Mouse (Mus musculus) liver, embryonic 14.5 days (tissue): ENCODE measurements around the gene 1700122O11Rik. TPM values are rescaled to one million over a fixed set of nuclear protein-coding genes. Genes with fewer than 3 reads are reported as not detected.
A peak's percentile ranks its signal among the peaks of the same experiment; 100 is the strongest.

Experiments
- ATAC-seq: fragments of 200-750 bp; cut with Nextera tagmentation; 2 replicates; pipeline ENCODE4 v1.8.0; 2017; ENCODE audit warnings: moderate number of reproducible peaks, mild to moderate bottlenecking, moderate library complexity; ENCODE audit not compliant: insufficient read depth
- DNase-seq, 3 experiments: peaks; one replicate each; pipeline ENCODE4 v3.0.0-alpha.2; 2012 to 2013; ENCODE audit warnings: low read depth in 3 of 3, low spot score in 3 of 3
- H3K27ac ChIP-seq: fragments of 300-500 bp; sonication (generic); 2 replicates; pipeline ENCODE4 v1.5.1; 2014; ENCODE audit warnings: moderate library complexity, mild to moderate bottlenecking, control low read depth, inconsistent platforms
- H3K27me3 ChIP-seq: fragments of 300-500 bp; sonication (generic); 2 replicates; pipeline ENCODE4 v1.6.1; 2014; ENCODE audit warnings: mild to moderate bottlenecking, low read length, moderate library complexity; ENCODE audit not compliant: control insufficient read depth, insufficient read depth
- H3K36me3 ChIP-seq: fragments of 300-500 bp; sonication (generic); replicated peaks from 2 replicates; pipeline ENCODE4 v1.6.1; 2014; ENCODE audit warnings: low read depth; ENCODE audit not compliant: control insufficient read depth, insufficient read depth
- H3K4me1 ChIP-seq, 2 experiments: fragments of 200-500 bp in 1 of 2; fragments of 300-500 bp in 1 of 2; sonication (generic) in 1 of 2; replicated peaks; 2 replicates each; pipeline ENCODE4 v1.6.1; 2012 to 2014; ENCODE audit warnings: antibody characterized with exemption in 1 of 2, inconsistent platforms in 1 of 2, low read length in 1 of 2; ENCODE audit not compliant: control insufficient read depth in 2 of 2, insufficient read depth in 2 of 2
- H3K4me2 ChIP-seq: fragments of 300-500 bp; sonication (generic); 2 replicates; pipeline ENCODE4 v1.6.1; 2014; ENCODE audit warnings: low read depth, mild to moderate bottlenecking, control low read depth, moderate library complexity
- H3K4me3 ChIP-seq, 2 experiments: fragments of 200-500 bp in 1 of 2; fragments of 300-500 bp in 1 of 2; sonication (generic) in 1 of 2; 2 replicates each; pipeline ENCODE4 v1.5.1; 2012 to 2014; ENCODE audit warnings: low read depth in 2 of 2, low read length in 2 of 2, mild to moderate bottlenecking in 2 of 2, control low read depth in 1 of 2, inconsistent platforms in 1 of 2, moderate library complexity in 1 of 2; ENCODE audit not compliant: insufficient read depth in 1 of 2
- H3K9ac ChIP-seq: fragments of 300-500 bp; sonication (generic); replicated peaks from 2 replicates; pipeline ENCODE4 v1.6.1; 2014; ENCODE audit warnings: mild to moderate bottlenecking, control low read depth, moderate library complexity
- H3K9me3 ChIP-seq: fragments of 300-500 bp; sonication (generic); 2 replicates; pipeline ENCODE4 v1.6.1; 2016; ENCODE audit warnings: low read length, mixed read lengths; ENCODE audit not compliant: control insufficient read depth
- CTCF ChIP-seq: IDR thresholded peaks from 2 replicates; pipeline ENCODE4 v1.5.1; 2016; ENCODE audit warnings: antibody characterized with exemption, low read depth, control low read depth
- EP300 ChIP-seq: IDR thresholded peaks from 2 replicates; pipeline ENCODE4 v1.6.1; 2016; ENCODE audit warnings: antibody characterized with exemption, low read depth
- WGBS: fragments of 180-500 bp; shearing (Covaris S2); extraction: QIAGEN DNeasy Blood & Tissue Kit; methylation state at CpG from one replicate; pipeline ENCODE4 v1.1.7; 2014; ENCODE audit not compliant: insufficient replicate concordance; 5-methylcytosine and 5-hydroxymethylcytosine counted together
- polyA plus RNA-seq, 2 experiments: library from polyadenylated mRNA; depleted of rRNA in 1 of 2; stranded (reverse) in 1 of 2; unstranded in 1 of 2; fragments of >200 nt; fragmentation: Nextera tagmentation in 1 of 2; extraction: Ambion mirVana in 1 of 2; gene quantifications; 2 replicates each; pipeline versions ENCODE4 v1.2.1 to v1.2.3; 2012 to 2014

Gene 1700122O11Rik
- polyA plus RNA-seq, 2 experiments = not detected

GRCm38 (mm10) chr17:48041351-48042287, 3.5 kb upstream of the 1700122O11Rik start:
- Histone ChIP-seq H3K4me1 (peaks cover 3 to 16% of the 10 kb centered on the region in 2 experiments; a peak in 2 of 4 replicates), H3K4me2 (peak overlapping the region; percentile 45), H3K27me3 (no peaks in the 10 kb centered on the region; the same call in 1 of the 2 replicates), H3K36me3 (no peaks in the 10 kb centered on the region), H3K27ac (no peak overlapping the region), H3K4me3 (peak overlapping the region; percentile 15 to 23; a peak in 2 of 4 replicates), H3K9ac (no peak overlapping the region), H3K9me3 (no peaks in the 10 kb centered on the region)
- TF ChIP-seq EP300 (no peak), CTCF (no peak)
- WGBS = 12% methylated on average over 29 of the region's 29 CpGs
- DNase-seq = no peak
- ATAC-seq = peak; percentile 51; the same call in 1 of the 2 replicates

- DNase-seq = peak in 1 of 3 experiments; percentile 51
- Histone ChIP-seq H3K4me2 (peak overlapping the region; percentile 59), H3K9me3 (no peaks in the 10 kb centered on the region), H3K4me1 (peaks cover 3 to 16% of the 10 kb centered on the region in 2 experiments; a peak in 2 of 4 replicates), H3K4me3 (peak overlapping the region in 1 of 2 experiments; percentile 2; a peak in 2 of 4 replicates), H3K36me3 (no peaks in the 10 kb centered on the region), H3K27me3 (no peaks in the 10 kb centered on the region; the same call in 1 of the 2 replicates), H3K9ac (no peak overlapping the region), H3K27ac (no peak overlapping the region)
- peak; percentile 63; the same call in 1 of the 2 replicates for ATAC-seq
- TF ChIP-seq EP300 (no peak), CTCF (0 out of 2 replicates have a peak, but pooled peaks have one; percentile 13)
- 10% methylated on average over 14 of the region's 14 CpGs for WGBS
Observed at GRCm38 (mm10) chr17:48039232-48039866, 1.3 kb upstream of the 1700122O11Rik start.

- peaks cover 2% of the 10 kb centered on the region; the same call in 1 of the 2 replicates for H3K27me3 ChIP-seq
- ATAC-seq = no peak
- H3K4me1 ChIP-seq = peaks cover 3 to 16% of the 10 kb centered on the region in 2 experiments; a peak in 2 of 4 replicates
- no peak overlapping the region for H3K4me3 ChIP-seq
- H3K9ac ChIP-seq = no peak overlapping the region
- WGBS = 24% methylated on average over 3 of the region's 3 CpGs
- no peak overlapping the region for H3K4me2 ChIP-seq
- no peak for TF ChIP-seq EP300
- TF ChIP-seq CTCF = no peak
- H3K27ac ChIP-seq = no peak overlapping the region
- no peaks in the 10 kb centered on the region for H3K36me3 ChIP-seq
- no peaks in the 10 kb centered on the region for H3K9me3 ChIP-seq
- no peak for DNase-seq
Observed at GRCm38 (mm10) chr17:48036921-48037320, 1.2 kb downstream of the 1700122O11Rik start.

- H3K9ac ChIP-seq = no peak overlapping the region
- H3K36me3 ChIP-seq = no peaks in the 10 kb centered on the region
- DNase-seq (no peak), ATAC-seq (no peak)
- peaks cover 0 to 5% of the 10 kb centered on the region in 2 experiments; a peak in 2 of 4 replicates for H3K4me1 ChIP-seq
- TF ChIP-seq CTCF (peak; percentile 60), EP300 (no peak)
- H3K4me2 ChIP-seq = peak overlapping the region; percentile 55
- H3K27ac ChIP-seq = no peak overlapping the region
- 10% methylated on average over 42 of the region's 42 CpGs for WGBS
- peak overlapping the region in 1 of 2 experiments; percentile 31; a peak in 2 of 4 replicates for H3K4me3 ChIP-seq
- H3K27me3 ChIP-seq = peaks cover 17% of the 10 kb centered on the region
- no peaks in the 10 kb centered on the region for H3K9me3 ChIP-seq
Observed at GRCm38 (mm10) chr17:48031521-48032430, 6.3 kb downstream of the 1700122O11Rik start.
